Mouse (Mus musculus) C3H10T1/2 (cell line): ENCODE results near the gene 4930590J08Rik. TPM values are rescaled to one million over a fixed set of nuclear protein-coding genes. Genes with fewer than 3 reads are reported as not detected.

Experiments used
- polyA plus RNA-seq, 2 experiments: library from polyadenylated mRNA; unstranded; fragments of >200 nt; fragmentation: generic; extraction: Trizol; gene quantifications; one replicate each; pipeline ENCODE4 v1.2.1; 2012; ENCODE audit warnings: missing spikeins in 2 of 2

4930590J08Rik gene
- under 1 TPM; 0.01 to 0.48 TPM for polyA plus RNA-seq

GRCm38 (mm10) chr6:91902509-91902908, at the start of gene 4930590J08Rik:
TSS of gene 4930590J08Rik (plus strand) at chr6:91902809.

GRCm38 (mm10) chr6:91877885-91878651, 24.5 kb upstream of the 4930590J08Rik start, which contains the start of gene Ccdc174:
TSS of gene Ccdc174 (plus strand) at chr6:91878053.

GRCm38 (mm10) chr6:91978371-91979300, 76.0 kb downstream of the 4930590J08Rik start, which contains the start of gene Fgd5:
TSS of gene Fgd5 (plus strand) at chr6:91978878.

Other genes with a start within 250 kb of the 4930590J08Rik start
- 100 to 1,000 TPM in 1 of 2 experiments, 10 to 100 TPM in 1; 15.7 to 145 TPM for gene Slc6a6, start 218.8 kb upstream of the 4930590J08Rik start, polyA plus RNA-seq
- gene Grip2, start 75.6 kb upstream of the 4930590J08Rik start, polyA plus RNA-seq, result under 1 TPM; 0.01 to 0.13 TPM
- gene Ccdc174, start 24.8 kb upstream of the 4930590J08Rik start, polyA plus RNA-seq, result 1 to 10 TPM in 1 of 2 experiments, under 1 TPM in 1; 0.63 to 7.3 TPM
- gene Fgd5, start 76.1 kb downstream of the 4930590J08Rik start, polyA plus RNA-seq, result under 1 TPM in 1 of 2 experiments, not detected in 1; 0.04 TPM
- 1 to 10 TPM in 1 of 2 experiments, under 1 TPM in 1; 0.37 to 3.3 TPM for gene Nr2c2, start 188.6 kb downstream of the 4930590J08Rik start, polyA plus RNA-seq